Mouse (Mus musculus): Measurements from ENCODE around the gene Actl6b.
"Not testable (repeated sequence)": the region's sequence is repeated elsewhere in the genome, so short reads cannot be mapped to it uniquely, and the experiment has no call there.

The Actl6b gene

DNA sequence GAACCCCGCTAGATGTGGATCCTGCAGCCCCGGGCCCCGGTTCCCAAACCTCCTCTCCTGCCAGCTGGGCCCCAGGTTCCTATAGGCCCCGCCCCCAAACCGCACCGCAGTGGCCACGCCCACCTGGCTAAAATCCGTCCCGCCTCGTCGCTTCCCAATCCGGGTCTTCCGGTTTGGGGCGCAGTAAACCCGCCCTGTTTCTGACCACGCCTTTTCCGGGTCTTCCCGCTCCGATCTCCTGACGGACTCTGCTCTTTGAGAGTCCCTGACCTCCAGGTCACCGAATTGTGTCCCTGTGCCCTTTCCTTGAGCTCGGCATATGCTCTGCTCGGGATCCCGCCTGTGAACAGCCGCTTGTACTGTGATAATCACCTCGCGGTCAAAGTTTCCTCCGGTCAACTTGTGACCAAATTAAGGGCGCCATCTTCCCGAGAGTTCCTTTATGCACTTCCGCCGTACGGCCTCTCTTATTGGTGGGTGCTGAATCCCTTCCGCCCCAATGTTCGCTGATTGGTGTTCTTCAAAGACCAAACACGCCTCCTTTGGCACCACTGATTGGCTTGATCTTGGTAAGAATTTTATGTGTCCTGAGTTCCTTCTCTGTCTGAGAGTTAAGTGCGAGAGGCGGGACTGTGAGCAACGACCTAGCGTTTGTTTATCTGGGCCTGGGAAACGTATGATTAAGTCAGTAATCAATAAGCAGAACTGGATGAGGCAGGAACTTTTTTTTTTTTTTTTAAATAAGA lies 47.5 kb downstream of the Actl6b start, which contains the start of gene Mospd3:
Gene Mospd3 (minus strand): TSS at position 440 of the 746 bp plus-strand sequence.
- DNase-seq (ENCODE audit: low spot score in 2 of 2) = peak; percentile 91 to 94

DNA sequence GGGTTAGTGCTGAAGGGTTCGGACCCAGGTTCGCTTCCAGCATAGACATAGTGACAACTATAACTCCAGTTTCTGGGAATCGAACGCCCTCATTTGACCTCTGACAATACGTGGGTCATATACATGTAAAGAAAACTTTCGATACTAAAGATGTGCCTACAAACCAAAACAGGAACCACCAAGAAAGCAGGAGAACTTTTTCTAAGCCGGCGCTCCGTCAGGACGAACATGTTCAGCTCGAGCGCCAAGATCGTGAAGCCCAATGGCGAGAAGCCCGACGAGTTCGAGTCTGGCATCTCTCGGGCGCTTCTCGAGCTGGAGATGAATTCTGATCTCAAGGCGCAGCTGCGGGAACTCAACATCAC lies 48.0 kb downstream of the Actl6b start:
- no peak for DNase-seq (ENCODE audit: low spot score in 2 of 2)

DNA sequence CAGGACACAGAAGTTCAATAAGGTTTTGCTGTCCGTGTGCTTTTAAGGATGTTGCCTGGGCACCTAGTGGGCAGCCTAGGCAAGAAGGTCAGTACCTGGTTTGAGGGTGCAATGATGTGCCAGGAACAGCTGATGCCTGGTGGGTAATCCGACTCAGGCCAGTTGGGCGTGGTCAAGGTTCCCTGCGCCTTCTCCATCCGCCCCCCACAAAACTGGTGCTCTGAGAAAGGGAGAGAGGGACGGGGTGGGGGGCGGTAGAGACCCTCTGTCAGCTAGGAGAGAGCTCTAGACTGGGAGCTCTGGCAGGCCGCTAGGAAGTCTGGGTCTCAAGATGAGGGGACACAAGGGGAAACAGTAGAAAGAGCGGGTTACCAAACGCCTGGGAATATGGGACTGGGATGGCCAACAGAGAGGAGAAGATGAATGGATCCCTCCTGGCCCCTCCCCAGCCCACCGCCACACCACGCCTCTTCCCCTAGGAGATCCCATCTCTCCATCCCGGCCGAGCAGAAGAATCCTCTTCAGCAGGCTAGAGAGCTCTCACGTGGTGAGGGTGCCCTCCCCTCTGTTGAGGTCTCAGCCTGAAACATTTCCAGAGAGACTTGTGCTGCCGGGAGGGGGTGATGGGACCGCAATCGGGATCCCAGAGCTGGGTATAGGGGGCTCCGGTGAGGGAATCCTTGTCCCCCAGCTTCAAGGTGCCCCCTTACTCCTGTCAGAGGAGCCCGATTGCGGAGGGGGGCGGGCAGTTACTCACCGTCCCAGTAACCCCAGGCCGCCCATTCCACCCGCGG lies 54.7 kb downstream of the Actl6b start:
- no peak for DNase-seq (ENCODE audit: low spot score in 2 of 2)

DNA sequence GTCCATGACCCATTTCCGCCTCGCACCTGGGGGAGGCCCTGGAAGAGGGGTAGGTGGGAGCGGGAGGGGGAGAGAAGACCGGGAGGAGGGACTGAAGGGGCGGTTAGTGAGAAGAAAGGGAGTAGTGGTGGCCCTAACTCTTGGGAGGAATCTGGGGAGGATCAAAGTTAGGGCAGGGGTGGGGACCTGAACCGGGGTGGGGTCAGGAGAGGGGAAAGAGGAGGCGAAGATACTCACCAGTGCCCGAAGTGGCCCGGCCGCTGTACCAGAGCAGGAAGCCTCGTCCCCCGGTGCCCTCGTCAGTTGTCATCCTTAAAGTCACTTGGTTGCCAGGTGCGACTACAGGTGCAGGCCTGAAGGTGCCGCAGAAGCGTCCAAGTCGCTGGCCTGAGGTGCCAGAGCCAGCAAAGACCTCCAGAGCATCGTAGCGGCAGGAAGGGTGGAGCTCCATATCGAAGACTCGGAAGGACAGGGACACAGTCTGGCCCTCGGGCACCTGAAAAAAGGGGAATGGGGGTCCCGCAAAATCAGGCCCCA lies 55.4 kb downstream of the Actl6b start:
- no peak for DNase-seq (ENCODE audit: low spot score in 2 of 2)

DNA sequence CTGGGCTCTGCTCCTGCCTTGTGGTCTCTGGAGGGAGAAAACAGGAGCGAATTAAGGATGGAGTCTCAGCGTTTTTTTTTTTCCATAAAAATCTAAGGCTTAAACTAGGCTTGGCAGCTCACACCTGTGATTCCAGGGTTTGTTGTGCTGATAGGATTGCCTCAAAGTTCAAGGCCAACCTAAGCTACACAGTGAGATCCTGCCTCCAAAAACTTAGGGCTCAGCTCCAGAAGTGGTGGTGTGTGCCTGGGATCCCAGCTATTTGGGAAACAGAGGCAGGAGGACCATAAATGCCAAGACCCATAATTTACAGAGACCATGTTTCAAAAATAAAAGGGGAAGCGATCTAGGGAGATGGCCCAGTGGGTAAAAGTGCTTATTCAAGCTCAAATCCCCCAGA lies 56.0 kb downstream of the Actl6b start:
- no peak for DNase-seq (ENCODE audit: low spot score in 2 of 2)

- no peak for DNase-seq (ENCODE audit: low spot score in 2 of 2)
These were observed 56.7 kb downstream of the Actl6b start for GRCm38 (mm10) chr5:137610056-137610455.

DNA sequence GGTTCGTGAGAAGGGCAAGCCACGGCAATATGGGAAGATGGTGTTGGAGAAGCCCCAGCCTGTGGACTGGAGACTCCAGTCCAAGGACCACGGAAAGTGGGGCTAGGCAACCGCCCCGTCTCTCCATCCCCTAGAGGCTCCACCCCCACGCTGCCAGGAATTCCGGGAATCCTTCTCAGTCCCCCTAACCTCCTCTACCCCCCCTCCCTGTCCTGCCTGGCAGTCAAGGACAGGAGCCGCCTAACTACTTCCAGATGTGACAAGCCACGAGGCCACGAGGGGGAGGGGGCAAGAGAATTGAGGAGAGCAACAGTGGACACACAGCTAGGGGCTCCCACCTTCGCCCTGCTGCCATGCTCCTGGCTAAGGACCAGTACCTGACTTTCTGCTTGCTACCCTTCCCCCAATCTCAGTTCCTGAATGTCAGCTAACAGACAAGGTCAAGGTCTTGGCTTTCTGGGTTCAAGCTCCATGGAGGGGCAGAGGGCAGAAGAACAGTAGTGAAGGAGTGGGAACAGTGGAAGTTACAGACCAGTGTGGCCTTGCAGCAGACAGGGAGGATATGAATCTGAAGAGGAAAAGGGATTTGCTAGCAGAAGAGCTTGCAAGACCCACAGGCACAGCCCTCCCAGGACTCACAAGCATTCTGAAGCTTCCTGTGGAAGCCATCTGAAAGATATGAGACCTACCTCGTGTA lies 57.4 kb downstream of the Actl6b start:
- DNase-seq (ENCODE audit: low spot score in 2 of 2) = no peak

DNA sequence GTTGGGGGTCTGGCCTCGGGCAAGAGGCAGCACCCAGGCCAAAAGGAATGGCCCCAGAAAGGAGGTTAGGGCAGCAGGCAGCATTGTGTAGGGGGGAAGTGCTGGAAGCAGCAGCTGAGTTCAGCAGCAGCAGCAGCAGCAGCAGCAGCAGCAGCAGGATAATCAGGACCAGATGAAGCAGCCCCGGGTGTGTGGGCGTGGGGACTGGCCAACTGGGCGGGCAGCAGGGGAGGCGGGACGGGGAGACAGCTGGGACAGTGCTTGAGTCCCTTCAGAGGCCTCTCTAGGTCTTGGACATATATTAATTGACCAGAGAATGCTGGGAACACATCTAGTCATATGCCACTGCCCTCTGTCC lies 57.9 kb downstream of the Actl6b start:
- no peak for DNase-seq (ENCODE audit: low spot score in 2 of 2)

GRCm38 (mm10) chr5:137613076-137613475 lies 59.8 kb downstream of the Actl6b start:
- no peak for DNase-seq (ENCODE audit: low spot score in 2 of 2)

DNA sequence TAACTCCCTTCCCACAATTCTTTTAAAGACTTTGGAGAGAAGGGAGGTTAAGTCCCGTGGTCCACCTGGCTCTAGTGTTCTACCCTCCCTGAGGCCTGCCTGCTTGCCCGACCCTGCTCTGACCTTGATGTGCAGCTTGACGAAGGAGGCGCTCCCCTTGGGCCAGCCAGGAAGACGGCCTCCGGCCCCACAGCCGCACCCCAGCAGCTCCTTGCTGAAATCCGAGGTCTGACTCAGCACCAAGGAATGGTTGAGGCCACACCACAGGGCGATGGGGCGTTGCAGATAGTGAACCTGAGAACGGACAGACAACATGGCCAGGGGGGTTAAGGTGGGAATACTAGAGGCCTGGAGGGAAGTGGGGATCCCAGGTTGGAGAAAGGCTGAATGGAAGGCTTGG lies 60.2 kb downstream of the Actl6b start, which contains the start of gene Pcolce:
Gene Pcolce (minus strand): TSS at position 235 of the 400 bp plus-strand sequence.
- DNase-seq (ENCODE audit: low spot score in 2 of 2) = no peak

DNA sequence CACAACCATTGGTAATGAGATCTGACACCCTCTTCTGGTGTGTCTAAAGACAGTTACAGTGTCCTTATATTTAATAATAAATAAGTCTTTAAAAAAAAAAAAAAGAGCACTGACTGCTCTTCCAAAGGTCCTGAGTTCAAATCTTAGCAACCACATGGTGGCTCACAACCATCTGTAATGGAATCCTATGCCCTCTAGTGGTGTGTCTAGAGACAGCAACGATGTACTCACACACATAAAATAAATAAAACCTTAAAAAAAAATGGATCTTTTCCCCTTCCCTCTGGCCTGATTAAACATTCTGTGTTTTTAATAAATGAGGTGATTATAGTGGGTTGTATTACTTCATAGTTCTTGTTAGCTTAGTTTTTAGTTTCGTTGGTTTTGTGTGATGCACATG lies 61.6 kb downstream of the Actl6b start:
- not testable (repeated sequence) for DNase-seq (ENCODE audit: low spot score in 2 of 2)

- DNase-seq (ENCODE audit: low spot score in 2 of 2) = no peak
These were observed 62.0 kb downstream of the Actl6b start for GRCm38 (mm10) chr5:137615347-137615746.
